Mouse (Mus musculus): Measurements from ENCODE around the gene Fyco1. TPM values are rescaled to one million over a fixed set of nuclear protein-coding genes. Genes with fewer than 3 reads are reported as not detected.

Fyco1 gene
- polyA plus RNA-seq (2014; fragmentation: Illumina TruSeq; extraction: RNeasy Lipid Tissue Mini Kit (QIAGEN cat#74804); ENCODE audit: low replicate concordance), result 9.6 TPM

DNA sequence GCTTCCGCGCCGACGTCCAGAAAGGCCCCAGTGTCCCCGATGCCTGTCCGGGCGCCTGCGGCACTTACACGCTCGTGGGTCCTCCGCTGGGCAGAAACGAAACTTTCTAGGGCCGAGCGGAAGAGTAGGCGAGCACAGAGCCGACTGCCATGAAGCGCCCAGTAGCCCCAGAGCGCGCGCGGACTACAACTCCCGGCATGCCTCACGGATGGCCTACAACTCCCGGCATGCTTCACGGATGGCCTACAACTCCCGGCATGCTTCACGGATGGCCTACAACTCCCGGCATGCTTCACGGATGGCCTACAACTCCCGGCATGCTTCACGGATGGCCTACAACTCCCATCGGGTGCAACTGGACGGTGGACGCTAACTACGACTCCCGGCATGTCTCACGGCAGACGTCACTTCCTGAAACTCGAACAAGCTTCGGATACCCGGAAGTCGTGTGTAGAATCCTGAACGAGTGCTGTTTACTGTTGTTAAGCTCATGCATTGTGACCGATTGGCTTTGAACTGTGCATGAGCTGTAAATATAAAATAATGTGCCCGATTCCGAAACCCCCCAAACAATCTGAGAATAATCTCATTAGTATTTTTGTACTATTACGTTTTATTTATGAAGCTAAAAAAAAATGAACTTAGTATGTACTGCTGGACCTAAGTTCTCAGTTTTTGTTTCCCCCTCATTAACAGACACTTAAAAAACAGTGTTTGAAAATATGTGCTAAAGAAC lies at the start of gene Fyco1:
Fyco1 (minus strand) TSS at position 187 of the 736 bp plus-strand sequence.

DNA sequence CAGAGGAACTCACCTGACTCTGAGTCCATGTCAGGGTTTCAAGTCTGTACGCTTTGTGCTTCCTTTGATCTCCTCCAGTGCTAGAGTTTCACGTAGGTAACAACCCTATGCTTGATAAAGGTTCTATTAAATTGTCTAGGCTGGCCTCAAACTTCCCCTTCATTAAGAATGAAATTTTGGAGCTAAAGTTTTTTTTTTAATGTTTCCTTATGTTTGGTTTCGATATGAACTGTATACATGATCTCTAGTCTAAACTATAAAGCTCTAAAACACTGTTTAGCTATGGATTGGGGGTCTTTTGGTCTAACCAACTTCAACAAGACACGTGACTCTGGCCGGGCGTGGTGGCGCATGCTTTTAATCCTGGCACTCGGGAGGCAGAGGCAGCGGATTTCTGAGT lies 10.2 kb upstream of the Fyco1 start, which contains the start of gene Xcr1:
Xcr1 (minus strand) TSS at position 101 of the 400 bp plus-strand sequence.

DNA sequence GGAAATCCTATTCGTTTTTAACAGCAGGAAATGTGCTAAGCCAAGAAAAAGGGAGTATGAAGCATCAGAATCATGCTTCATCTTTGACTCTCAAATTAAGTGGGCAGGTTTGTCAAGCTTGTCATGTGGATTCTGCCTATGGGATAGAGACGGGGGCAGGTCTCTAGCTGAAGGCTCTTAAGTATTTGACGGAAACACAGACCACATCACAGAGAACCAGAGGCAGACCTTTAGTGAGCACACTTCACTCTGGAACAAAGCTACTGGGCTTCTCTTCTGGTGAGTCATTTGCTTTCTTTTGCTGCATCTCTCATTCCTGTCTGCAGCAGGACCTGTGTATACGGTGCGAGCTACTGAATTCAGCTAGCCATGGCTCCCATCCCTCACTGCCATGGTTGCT lies 45.4 kb downstream of the Fyco1 start, which contains the start of gene Cxcr6:
Cxcr6 (plus strand) TSS at position 209 of the 400 bp plus-strand sequence.

Other genes starting within 250 kb of the Fyco1 start
- gene Slc6a20b, start 219.3 kb downstream of the Fyco1 start, polyA plus RNA-seq (2014; fragmentation: Illumina TruSeq; extraction: RNeasy Lipid Tissue Mini Kit (QIAGEN cat#74804); ENCODE audit: low replicate concordance), result 8.4 TPM
- 6.0 TPM for gene Ccr9, start 173.5 kb downstream of the Fyco1 start, polyA plus RNA-seq (2014; fragmentation: Illumina TruSeq; extraction: RNeasy Lipid Tissue Mini Kit (QIAGEN cat#74804); ENCODE audit: low replicate concordance)
- gene Slc6a20a, start 173.0 kb downstream of the Fyco1 start, polyA plus RNA-seq (2014; fragmentation: Illumina TruSeq; extraction: RNeasy Lipid Tissue Mini Kit (QIAGEN cat#74804); ENCODE audit: low replicate concordance), result 916 TPM
- 63.7 TPM for gene Lztfl1, start 134.2 kb downstream of the Fyco1 start, polyA plus RNA-seq (2014; fragmentation: Illumina TruSeq; extraction: RNeasy Lipid Tissue Mini Kit (QIAGEN cat#74804); ENCODE audit: low replicate concordance)
- gene Cxcr6, start 45.4 kb downstream of the Fyco1 start, polyA plus RNA-seq (2014; fragmentation: Illumina TruSeq; extraction: RNeasy Lipid Tissue Mini Kit (QIAGEN cat#74804); ENCODE audit: low replicate concordance), result 9.3 TPM
- 2.1 TPM for gene Xcr1, start 10.1 kb upstream of the Fyco1 start, polyA plus RNA-seq (2014; fragmentation: Illumina TruSeq; extraction: RNeasy Lipid Tissue Mini Kit (QIAGEN cat#74804); ENCODE audit: low replicate concordance)
- 24.9 TPM for gene Ccr1, start 116.8 kb upstream of the Fyco1 start, polyA plus RNA-seq (2014; fragmentation: Illumina TruSeq; extraction: RNeasy Lipid Tissue Mini Kit (QIAGEN cat#74804); ENCODE audit: low replicate concordance)
- 0.37 TPM for gene Ccr1l1, start 126.5 kb upstream of the Fyco1 start, polyA plus RNA-seq (2014; fragmentation: Illumina TruSeq; extraction: RNeasy Lipid Tissue Mini Kit (QIAGEN cat#74804); ENCODE audit: low replicate concordance)
- gene Ccr3, start 170.1 kb upstream of the Fyco1 start, polyA plus RNA-seq (2014; fragmentation: Illumina TruSeq; extraction: RNeasy Lipid Tissue Mini Kit (QIAGEN cat#74804); ENCODE audit: low replicate concordance), result 4.2 TPM